Mouse (Mus musculus) forebrain, embryonic 11.5 days (tissue): ENCODE measurements at regions not wholly inside any gene's neighbourhood (a gene's known extent, or its start where the extent isn't known, plus 50 kb on each side); places are given as distances from the start of the nearest gene placed in this dataset.

Experiments
- ATAC-seq: fragments of 200-750 bp; cut with Nextera tagmentation; replicated peaks from 2 replicates; pipeline ENCODE4 v1.8.0; 2017; ENCODE audit warnings: moderate TSS enrichment; ENCODE audit not compliant: low FRiP score
- DNase-seq: peaks from one replicate; pipeline ENCODE4 v3.0.0-alpha.2; 2017; ENCODE audit warnings: low spot score
- H3K27ac ChIP-seq: fragments of 300-500 bp; sonication (generic); 2 replicates; pipeline ENCODE4 v1.5.1; 2014; ENCODE audit warnings: low read depth, low read length
- H3K27me3 ChIP-seq: fragments of 300-500 bp; sonication (generic); 2 replicates; pipeline ENCODE4 v1.6.1; 2014; ENCODE audit warnings: mild to moderate bottlenecking, low read length, mixed read lengths; ENCODE audit not compliant: control insufficient read depth, insufficient read depth
- H3K36me3 ChIP-seq: fragments of 300-500 bp; sonication (generic); 2 replicates; pipeline ENCODE4 v1.6.1; 2014; ENCODE audit warnings: mild to moderate bottlenecking, low read length, moderate library complexity, mixed read lengths; ENCODE audit not compliant: control insufficient read depth, insufficient read depth
- H3K4me1 ChIP-seq: fragments of 300-500 bp; sonication (generic); replicated peaks from 2 replicates; pipeline ENCODE4 v1.6.1; 2014; ENCODE audit warnings: low read length, mixed read lengths; ENCODE audit not compliant: control insufficient read depth, insufficient read depth
- H3K4me2 ChIP-seq: fragments of 300-500 bp; sonication (generic); 2 replicates; pipeline ENCODE4 v1.6.1; 2014; ENCODE audit warnings: low read depth, mild to moderate bottlenecking, low read length, moderate library complexity, mixed read lengths; ENCODE audit not compliant: severe bottlenecking
- H3K4me3 ChIP-seq: fragments of 300-500 bp; sonication (generic); 2 replicates; pipeline ENCODE4 v1.5.1; 2014; ENCODE audit warnings: low read depth, low read length
- H3K9ac ChIP-seq: fragments of 300-500 bp; sonication (generic); 2 replicates; pipeline ENCODE4 v1.6.1; 2014; ENCODE audit warnings: low read length
- H3K9me3 ChIP-seq: fragments of 300-500 bp; sonication (generic); 2 replicates; pipeline ENCODE4 v1.6.1; 2016; ENCODE audit warnings: low read length, mixed read lengths; ENCODE audit not compliant: control insufficient read depth
- WGBS: fragments of 180-500 bp; shearing (Covaris S2); extraction: QIAGEN DNeasy Blood & Tissue Kit; methylation state at CpG from one replicate; pipeline ENCODE4 v1.1.7; 2014; 5-methylcytosine and 5-hydroxymethylcytosine counted together

DNA sequence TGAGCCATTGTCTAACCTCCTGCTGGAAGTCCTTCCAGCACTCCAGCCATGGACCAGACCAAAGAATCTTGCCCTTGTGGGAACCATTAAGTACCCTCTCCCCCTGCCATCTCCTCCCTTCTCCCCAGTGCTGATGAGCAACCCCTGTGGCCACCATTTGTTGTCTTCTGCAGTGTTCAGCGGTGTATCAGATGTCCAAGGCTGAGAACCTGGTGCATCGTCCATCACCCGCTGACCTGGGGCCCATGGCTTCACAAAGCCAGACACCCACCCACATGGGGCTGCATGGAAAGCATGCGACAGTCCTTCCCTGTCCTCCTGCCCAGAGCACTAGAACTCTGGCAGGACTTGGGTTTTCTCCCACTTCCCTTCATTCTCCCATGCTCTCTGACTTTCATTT is 1596.7 kb downstream of the D3Ertd751e start:
- 90% methylated on average over 4 of the region's 4 CpGs for WGBS
- H3K27me3 ChIP-seq, result no peaks in the 10 kb centered on the region
- no peak overlapping the region for H3K4me2 ChIP-seq
- no peak for DNase-seq
- no peaks in the 10 kb centered on the region for H3K9me3 ChIP-seq
- H3K36me3 ChIP-seq, result no peaks in the 10 kb centered on the region
- H3K9ac ChIP-seq, result no peak overlapping the region
- ATAC-seq, result no peak
- no peak overlapping the region for H3K4me3 ChIP-seq
- no peak overlapping the region for H3K27ac ChIP-seq
- H3K4me1 ChIP-seq, result no peaks in the 10 kb centered on the region

DNA sequence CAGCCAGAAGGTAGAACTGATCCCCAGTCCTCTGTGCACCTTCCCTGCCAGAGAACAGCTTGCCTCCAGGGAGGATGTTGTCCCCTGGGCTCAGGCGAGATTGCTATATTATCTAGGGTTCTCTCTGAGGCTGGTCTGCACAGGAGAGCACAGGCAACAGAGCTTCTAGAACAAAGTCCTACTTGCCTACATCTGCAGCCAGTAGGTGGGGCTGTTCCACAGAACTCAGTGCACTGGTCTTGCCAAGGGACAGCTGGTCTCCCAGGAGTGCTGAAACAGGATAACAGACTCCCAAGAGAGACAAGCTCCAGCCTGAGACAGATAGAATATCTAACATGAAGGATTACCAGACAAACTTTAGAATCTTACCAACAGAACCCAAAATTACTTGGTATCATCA is 1600.5 kb downstream of the D3Ertd751e start:
- H3K36me3 ChIP-seq, result no peaks in the 10 kb centered on the region
- WGBS, result 75% methylated on average over 1 of the region's 1 CpGs
- ATAC-seq, result no peak
- H3K27ac ChIP-seq, result no peak overlapping the region
- no peaks in the 10 kb centered on the region for H3K4me1 ChIP-seq
- H3K9ac ChIP-seq, result no peak overlapping the region
- no peaks in the 10 kb centered on the region for H3K9me3 ChIP-seq
- no peak overlapping the region for H3K4me3 ChIP-seq
- H3K27me3 ChIP-seq, result no peaks in the 10 kb centered on the region
- DNase-seq, result no peak
- no peak overlapping the region for H3K4me2 ChIP-seq

DNA sequence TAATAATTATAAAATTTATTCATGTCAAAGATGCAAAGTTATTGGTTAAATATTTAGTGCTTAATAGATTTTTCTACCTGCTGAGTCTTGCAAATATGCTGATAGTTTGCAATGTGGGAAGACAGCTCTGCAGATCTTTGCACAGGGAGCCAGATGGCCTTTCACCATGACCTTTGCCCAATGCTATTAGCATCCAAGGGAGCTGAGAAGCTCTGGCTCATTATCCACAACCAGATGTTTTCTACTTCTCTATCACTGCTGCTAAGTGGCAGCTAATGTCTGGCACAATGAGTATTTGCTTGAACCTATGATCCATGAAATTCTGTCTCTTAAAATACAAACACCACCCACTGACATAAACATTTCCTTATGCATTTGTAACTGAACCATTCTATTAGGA is 1610.4 kb downstream of the D3Ertd751e start:
- Histone ChIP-seq H3K4me1 (no peaks in the 10 kb centered on the region), H3K9ac (no peak overlapping the region), H3K36me3 (no peaks in the 10 kb centered on the region), H3K27me3 (no peaks in the 10 kb centered on the region), H3K27ac (no peak overlapping the region), H3K4me3 (no peak overlapping the region), H3K9me3 (no peaks in the 10 kb centered on the region), H3K4me2 (no peak overlapping the region)
- ATAC-seq, result 0 out of 2 replicates have a peak, but pooled peaks have one; percentile 58
- no peak for DNase-seq

DNA sequence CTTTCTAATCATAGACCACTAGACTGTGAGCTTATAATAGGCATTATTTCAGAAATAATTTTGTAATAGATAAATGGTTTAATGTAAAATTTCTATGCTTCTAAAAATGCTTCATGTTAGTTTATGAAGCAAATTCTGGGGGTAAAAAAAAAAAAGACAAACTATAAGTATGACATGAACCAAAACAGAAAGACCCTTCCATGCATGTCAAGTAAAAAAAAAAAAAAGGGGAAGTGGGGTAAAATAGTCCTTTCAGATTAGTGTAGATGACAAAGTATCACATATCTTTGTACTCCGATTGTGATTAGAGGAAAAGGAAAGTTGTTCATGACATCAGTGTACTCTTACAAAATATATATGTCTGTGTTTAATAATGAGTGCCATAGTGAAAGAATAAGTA is 1616.1 kb downstream of the D3Ertd751e start:
- Histone ChIP-seq H3K27ac (no peak overlapping the region), H3K4me2 (no peak overlapping the region), H3K4me3 (no peak overlapping the region), H3K9ac (no peak overlapping the region), H3K9me3 (no peaks in the 10 kb centered on the region), H3K4me1 (no peaks in the 10 kb centered on the region), H3K36me3 (no peaks in the 10 kb centered on the region), H3K27me3 (no peaks in the 10 kb centered on the region)
- no peak for DNase-seq
- WGBS, result 94% methylated on average over 1 of the region's 1 CpGs
- no peak for ATAC-seq

DNA sequence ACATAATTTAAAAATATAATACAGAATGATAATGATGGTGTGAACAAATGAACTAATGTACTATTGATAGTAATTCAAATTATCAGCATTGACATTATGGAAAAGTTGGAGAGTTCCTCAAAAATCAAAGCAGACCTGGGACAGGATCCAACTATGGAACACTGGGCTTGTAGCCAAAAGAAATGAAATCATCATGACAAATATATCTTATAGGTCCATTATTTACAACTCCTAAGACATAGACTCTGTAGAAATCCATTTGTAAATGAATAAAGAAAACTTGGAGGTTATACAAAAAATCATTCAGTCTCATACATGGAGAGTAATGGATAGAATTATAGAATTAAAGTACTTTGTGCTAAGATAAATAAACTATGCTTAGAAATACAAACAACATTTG is 1657.5 kb downstream of the D3Ertd751e start:
- Histone ChIP-seq H3K27me3 (no peaks in the 10 kb centered on the region), H3K4me2 (no peak overlapping the region), H3K9me3 (no peaks in the 10 kb centered on the region), H3K4me1 (no peaks in the 10 kb centered on the region), H3K36me3 (no peaks in the 10 kb centered on the region), H3K4me3 (no peak overlapping the region), H3K27ac (no peak overlapping the region), H3K9ac (no peak overlapping the region)
- ATAC-seq, result no peak
- DNase-seq, result no peak

DNA sequence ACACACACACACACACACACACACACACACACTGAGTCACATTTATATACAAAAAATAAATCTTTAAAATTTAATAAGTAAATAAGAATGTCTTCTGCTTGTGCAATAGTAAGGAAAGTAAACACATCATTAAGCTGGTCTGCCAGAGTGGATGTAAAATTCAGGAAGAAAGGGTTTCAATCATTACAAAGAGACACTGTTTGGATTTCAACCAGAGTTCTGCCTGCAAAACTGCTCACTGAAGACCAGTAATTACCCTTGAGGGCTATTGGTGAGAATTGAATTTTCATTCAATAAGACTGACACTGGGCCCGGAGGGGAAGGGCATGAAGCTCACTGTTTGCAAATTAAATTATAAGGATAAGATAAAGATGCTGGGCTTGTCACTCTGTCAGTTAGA is 1682.5 kb downstream of the D3Ertd751e start:
- Histone ChIP-seq H3K4me1 (no peaks in the 10 kb centered on the region), H3K27me3 (no peaks in the 10 kb centered on the region), H3K4me3 (no peak overlapping the region), H3K27ac (no peak overlapping the region), H3K36me3 (no peaks in the 10 kb centered on the region), H3K9ac (no peak overlapping the region), H3K4me2 (no peak overlapping the region), H3K9me3 (no peaks in the 10 kb centered on the region)
- ATAC-seq (no peak), DNase-seq (no peak)
- WGBS, result 55% methylated on average over 1 of the region's 1 CpGs

DNA sequence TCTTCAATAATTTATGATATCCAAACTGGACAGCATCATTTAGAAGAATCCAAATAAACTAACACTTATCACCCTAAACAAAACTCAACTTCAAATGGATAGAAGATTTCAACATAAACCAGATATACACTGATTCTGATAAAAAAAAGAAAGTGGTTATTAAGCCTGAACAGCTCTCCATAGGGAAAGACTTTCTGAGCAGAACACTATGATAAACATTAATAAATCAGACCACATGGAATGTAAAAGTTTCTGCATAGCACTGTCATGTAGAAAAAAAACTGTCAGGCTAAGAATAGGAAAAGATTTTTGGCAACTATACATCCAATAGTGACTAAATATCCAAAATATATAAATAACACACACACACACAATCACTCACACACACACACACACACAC is 1684.3 kb downstream of the D3Ertd751e start:
- H3K9me3 ChIP-seq, result no peaks in the 10 kb centered on the region
- no peaks in the 10 kb centered on the region for H3K36me3 ChIP-seq
- no peak overlapping the region for H3K27ac ChIP-seq
- ATAC-seq (no peak), DNase-seq (no peak)
- H3K4me1 ChIP-seq, result no peaks in the 10 kb centered on the region
- no peak overlapping the region for H3K9ac ChIP-seq
- no peak overlapping the region for H3K4me3 ChIP-seq
- no peaks in the 10 kb centered on the region for H3K27me3 ChIP-seq
- H3K4me2 ChIP-seq, result no peak overlapping the region

DNA sequence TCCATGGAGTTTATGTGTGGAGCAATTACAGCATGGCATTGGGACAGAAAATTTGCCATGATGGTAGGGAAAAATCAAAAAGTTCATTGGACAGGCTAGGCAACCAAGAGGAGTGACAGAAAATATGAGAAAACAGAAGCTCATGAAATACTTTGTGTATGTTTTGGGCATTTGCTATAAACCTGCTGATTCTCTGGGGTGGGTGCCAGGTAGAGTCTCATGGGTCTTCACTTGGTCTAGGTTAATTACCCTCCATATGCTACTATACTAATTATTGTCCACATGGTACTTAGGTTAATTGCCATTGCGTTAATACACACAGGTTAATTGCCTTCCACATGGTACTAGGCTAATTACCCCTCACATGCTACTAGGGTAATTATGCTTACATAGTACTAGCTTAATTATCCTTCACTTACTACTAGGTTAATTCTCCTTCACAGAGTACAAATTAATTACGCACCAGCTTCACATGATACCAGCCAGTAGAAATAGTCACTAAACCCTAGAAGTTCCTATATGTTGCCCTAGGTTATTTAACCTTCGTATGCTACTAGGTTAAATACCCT is 1719.2 kb downstream of the D3Ertd751e start:
- WGBS, result 86% methylated on average over 3 of the region's 3 CpGs
- H3K27me3 ChIP-seq, result no peaks in the 10 kb centered on the region
- DNase-seq, result no peak

More for the DNA sequence above, 1719.2 kb downstream of the D3Ertd751e start:
- 0 out of 2 replicates have a peak, but pooled peaks have one; percentile 15 for ATAC-seq
- Histone ChIP-seq H3K36me3 (no peaks in the 10 kb centered on the region), H3K9me3 (no peaks in the 10 kb centered on the region), H3K9ac (no peak overlapping the region), H3K4me2 (no peak overlapping the region), H3K4me1 (no peaks in the 10 kb centered on the region), H3K27ac (no peak overlapping the region), H3K4me3 (no peak overlapping the region)
